In the genomic region with DNA sequence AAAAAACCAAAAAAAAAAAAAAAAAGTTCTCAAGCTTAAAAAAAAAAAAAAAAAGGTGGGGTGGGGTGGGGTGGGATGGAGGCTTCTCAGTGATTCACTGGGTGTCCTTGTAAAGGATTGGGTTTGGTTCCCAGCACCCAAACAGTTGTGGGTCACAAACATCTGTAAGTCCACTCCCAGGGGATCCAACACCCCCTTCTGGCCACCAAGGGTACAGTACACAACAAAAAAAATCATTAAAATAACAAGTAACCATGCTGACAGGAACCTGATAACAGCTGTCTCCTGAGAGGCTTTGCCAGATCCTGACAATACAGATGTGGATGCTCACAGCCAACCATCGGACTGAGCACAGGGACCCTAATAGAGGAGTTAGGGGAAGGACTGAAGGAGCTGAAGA, we compare ENCODE assay signal across 19 mouse cellular contexts. TPM values are rescaled to one million over a fixed set of nuclear protein-coding genes. Genes with fewer than 3 reads are reported as not detected.
DNase-seq lines count a peak whose midpoint lies in the region; ATAC-seq and TF ChIP-seq lines count a peak whose summit lies in the region.
"Had no signal": no experiment of that assay in that cellular context is flagged by ENCODE, and none has a peak within 500 bp of the region (broad histone marks: within the 10 kb centered on the region; RNA-seq: fewer than 3 reads in every experiment).

No protein-coding gene starts in this region.

- H3K79me2 ChIP-seq in heart, adult 2 months (replicated peaks; ENCODE audit: control insufficient read depth, insufficient read depth, low read length), result no peaks in the 10 kb centered on the region

- no peak for DNase-seq in heart, adult 2 months
- no peak for DNase-seq in heart, postnatal 14 days
- DNase-seq in midbrain, embryonic 11.5 days (ENCODE audit: low spot score, missing footprints), result peak; percentile 21
- no peak for DNase-seq in midbrain, embryonic 14.5 days
- DNase-seq in NIH3T3 (ENCODE audit: low read depth), result peak; percentile 18
- no peak for DNase-seq in stomach, postnatal 0 days (ENCODE audit: low spot score)
- DNase-seq: cerebellum, adult 9-10 months; heart, adult 18-20 months; kidney, adult 11 months; layer of hippocampus, postnatal 36 days; lung, adult 2 months; lung, postnatal 4 days had no signal

- no peaks in the 10 kb centered on the region for H3K9me3 ChIP-seq in midbrain, embryonic 11.5 days (ENCODE audit: control insufficient read depth, low read length)
- H3K9me3 ChIP-seq in midbrain, embryonic 14.5 days (ENCODE audit: control insufficient read depth, low read length), result no peaks in the 10 kb centered on the region
- H3K9me3 ChIP-seq in stomach, postnatal 0 days (ENCODE audit: control insufficient read depth, low read length), result no peaks in the 10 kb centered on the region
- no peaks in the 10 kb centered on the region for H3K9me3 ChIP-seq in forebrain, embryonic 15.5 days
- H3K9me3 ChIP-seq: G1E; limb, embryonic 15.5 days; midbrain, embryonic 12.5 days had no signal

- H3K4me2 ChIP-seq in midbrain, embryonic 11.5 days, result no peak overlapping the region
- no peak overlapping the region for H3K4me2 ChIP-seq in midbrain, embryonic 14.5 days (ENCODE audit: low read length)
- no peak overlapping the region for H3K4me2 ChIP-seq in stomach, postnatal 0 days (replicated peaks; ENCODE audit: low read depth)
- no peak overlapping the region for H3K4me2 ChIP-seq in forebrain, embryonic 15.5 days (replicated peaks)
- H3K4me2 ChIP-seq: limb, embryonic 15.5 days; midbrain, embryonic 12.5 days had no signal

- TF ChIP-seq EP300 in heart, adult 2 months (IDR thresholded peaks at IDR 0.05; ENCODE audit: insufficient read depth, low read depth, low read length), result no peak
- no peak for TF ChIP-seq EP300 in stomach, postnatal 0 days (optimal IDR thresholded peaks at IDR 0.05)

- no peak overlapping the region for H3K27ac ChIP-seq in heart, adult 2 months
- H3K27ac ChIP-seq in midbrain, embryonic 11.5 days (ENCODE audit: low read depth, low read length), result no peak overlapping the region
- H3K27ac ChIP-seq in midbrain, embryonic 14.5 days (replicated peaks; ENCODE audit: low read depth, low read length), result no peak overlapping the region
- no peak overlapping the region for H3K27ac ChIP-seq in stomach, postnatal 0 days (replicated peaks)
- no peak overlapping the region for H3K27ac ChIP-seq in forebrain, embryonic 15.5 days (replicated peaks)
- H3K27ac ChIP-seq: limb, embryonic 15.5 days; midbrain, embryonic 12.5 days had no signal

- H3K27me3 ChIP-seq in heart, adult 2 months (ENCODE audit: control insufficient read depth, insufficient read depth, low read length), result no peaks in the 10 kb centered on the region
- H3K27me3 ChIP-seq in midbrain, embryonic 11.5 days (ENCODE audit: control insufficient read depth, insufficient read depth, low read length), result no peaks in the 10 kb centered on the region
- H3K27me3 ChIP-seq in midbrain, embryonic 14.5 days (ENCODE audit: control insufficient read depth, insufficient read depth, low read length), result no peaks in the 10 kb centered on the region
- no peaks in the 10 kb centered on the region for H3K27me3 ChIP-seq in stomach, postnatal 0 days (ENCODE audit: control insufficient read depth, insufficient read depth, low read length)
- no peaks in the 10 kb centered on the region for H3K27me3 ChIP-seq in forebrain, embryonic 15.5 days
- H3K27me3 ChIP-seq: limb, embryonic 15.5 days; midbrain, embryonic 12.5 days had no signal

- no peak for ATAC-seq in midbrain, embryonic 11.5 days (ENCODE audit: low FRiP score)
- ATAC-seq in midbrain, embryonic 14.5 days (ENCODE audit: low FRiP score, low TSS enrichment), result no peak
- ATAC-seq in stomach, postnatal 0 days (ENCODE audit: low FRiP score, low TSS enrichment), result no peak
- no peak for ATAC-seq in erythroid progenitor cell, adult 5-6 weeks (replicated peaks; ENCODE audit: low FRiP score, poor library complexity, severe bottlenecking)
- no peak for ATAC-seq in forebrain, embryonic 15.5 days (replicated peaks)
- ATAC-seq: forebrain, embryonic 14.5 days had no signal

- peaks cover 2% of the 10 kb centered on the region; the same call in 1 of the 2 replicates for H3K36me3 ChIP-seq in heart, adult 2 months (ENCODE audit: control insufficient read depth, insufficient read depth, low read length)
- peaks cover 3% of the 10 kb centered on the region; the same call in 1 of the 2 replicates for H3K36me3 ChIP-seq in midbrain, embryonic 11.5 days (ENCODE audit: control insufficient read depth, insufficient read depth, low read length)
- peaks cover 55% of the 10 kb centered on the region for H3K36me3 ChIP-seq in midbrain, embryonic 14.5 days (ENCODE audit: control insufficient read depth, insufficient read depth, low read length)
- H3K36me3 ChIP-seq in stomach, postnatal 0 days (ENCODE audit: control insufficient read depth, insufficient read depth, low read length), result 0 out of 2 replicates have a peak, but pooled peaks cover 7% of the 10 kb centered on the region
- H3K36me3 ChIP-seq in forebrain, embryonic 15.5 days, result peaks cover 53% of the 10 kb centered on the region

- no peak for TF ChIP-seq POLR2A in heart, adult 2 months (IDR thresholded peaks at IDR 0.05; ENCODE audit: insufficient read depth, low read depth, low read length)

- H3K4me3 ChIP-seq in heart, adult 2 months, result no peak overlapping the region
- H3K4me3 ChIP-seq in midbrain, embryonic 11.5 days (ENCODE audit: low read depth, low read length), result no peak overlapping the region
- no peak overlapping the region for H3K4me3 ChIP-seq in midbrain, embryonic 14.5 days (replicated peaks; ENCODE audit: low read depth, low read length)
- H3K4me3 ChIP-seq in stomach, postnatal 0 days (ENCODE audit: low read depth, low read length), result no peak overlapping the region
- H3K4me3 ChIP-seq in forebrain, embryonic 15.5 days, result no peak overlapping the region
- H3K4me3 ChIP-seq: limb, embryonic 15.5 days; midbrain, embryonic 12.5 days; myocyte had no signal

- 0 out of 2 replicates have a peak, but pooled peaks have one; percentile 18 for TF ChIP-seq CTCF in heart, adult 2 months (IDR thresholded peaks at IDR 0.05)
- peak; percentile 22; the same call in 1 of the 2 replicates for TF ChIP-seq CTCF in stomach, postnatal 0 days (IDR thresholded peaks at IDR 0.05; ENCODE audit: low read depth)

- WGBS in heart, adult 2 months, result 20% methylated on average over 1 of the region's 1 CpGs
- 81% methylated on average over 1 of the region's 1 CpGs for WGBS in midbrain, embryonic 11.5 days
- WGBS in midbrain, embryonic 14.5 days, result 90% methylated on average over 1 of the region's 1 CpGs
- WGBS in stomach, postnatal 0 days, result 58% methylated on average over 1 of the region's 1 CpGs
- 85% methylated on average over 1 of the region's 1 CpGs for WGBS in forebrain, embryonic 15.5 days

- intact Hi-C loops in heart, adult 2 months (cut with DNase I), result no loop called here
- intact Hi-C loops in heart, postnatal 14 days (cut with DNase I), result no loop called here

- no peak overlapping the region for H3K9ac ChIP-seq in heart, adult 2 months (ENCODE audit: low read depth, low read length)
- H3K9ac ChIP-seq in midbrain, embryonic 11.5 days (ENCODE audit: low read length), result no peak overlapping the region
- H3K9ac ChIP-seq in midbrain, embryonic 14.5 days (replicated peaks; ENCODE audit: low read length), result no peak overlapping the region
- no peak overlapping the region for H3K9ac ChIP-seq in stomach, postnatal 0 days (ENCODE audit: low read length)
- H3K9ac ChIP-seq in forebrain, embryonic 15.5 days (replicated peaks), result no peak overlapping the region
- H3K9ac ChIP-seq: limb, embryonic 15.5 days; midbrain, embryonic 12.5 days had no signal

- H3K4me1 ChIP-seq in heart, adult 2 months (ENCODE audit: control insufficient read depth, insufficient read depth, low read length), result no peaks in the 10 kb centered on the region
- no peaks in the 10 kb centered on the region for H3K4me1 ChIP-seq in midbrain, embryonic 11.5 days (ENCODE audit: control insufficient read depth, insufficient read depth, low read length)
- H3K4me1 ChIP-seq in midbrain, embryonic 14.5 days (ENCODE audit: control insufficient read depth, insufficient read depth, low read length), result no peaks in the 10 kb centered on the region
- H3K4me1 ChIP-seq in stomach, postnatal 0 days (replicated peaks; ENCODE audit: control insufficient read depth, insufficient read depth), result no peaks in the 10 kb centered on the region
- H3K4me1 ChIP-seq in forebrain, embryonic 15.5 days, result no peaks in the 10 kb centered on the region
- H3K4me1 ChIP-seq: limb, embryonic 15.5 days; midbrain, embryonic 12.5 days had no signal

RNA-seq across cellular contexts. Expression of a gene that starts 7.6 kb away (rescaled TPM):
- total RNA-seq in heart, adult 2 months (2021), result 10 to 100 TPM; 18.7 to 22.2 TPM
- polyA plus RNA-seq in heart, adult 2 months (2012; rRNA removed), result 2.6 and 7.1 TPM in 2 replicates
- 10 to 100 TPM; 15.2 to 15.7 TPM for total RNA-seq in heart, postnatal 14 days (2021)
- polyA plus RNA-seq in midbrain, embryonic 11.5 days (2014; fragmentation: Nextera tagmentation; extraction: Ambion mirVana), result 32.7 and 36.3 TPM in 2 replicates
- polyA plus RNA-seq in midbrain, embryonic 14.5 days (2014; fragmentation: Nextera tagmentation; extraction: Ambion mirVana), result 152 and 168 TPM in 2 replicates
- polyA plus RNA-seq in stomach, postnatal 0 days (2015; fragmentation: Nextera tagmentation; extraction: Ambion mirVana), result 23.4 and 25.5 TPM in 2 replicates
- total RNA-seq in erythroid progenitor cell, adult 5-6 weeks (2015; ENCODE audit: low replicate concordance), result 31.9 and 43.2 TPM in 2 replicates
- total RNA-seq in erythroid progenitor cell, adult 5-6 weeks (2017; ENCODE audit: low replicate concordance), result 50.1 and 55.8 TPM in 2 replicates
- 125 and 135 TPM in 2 replicates for polyA plus RNA-seq in forebrain, embryonic 15.5 days (2015; fragmentation: Nextera tagmentation; extraction: Ambion mirVana)

RNA-seq across cellular contexts. Expression of a gene that starts 16.9 kb away (rescaled TPM):
- 1,000 to 10,000 TPM; 1,138 to 1,275 TPM for total RNA-seq in heart, adult 2 months (2021)
- polyA plus RNA-seq in heart, adult 2 months (2012; rRNA removed), result 270 and 461 TPM in 2 replicates
- 1,000 to 10,000 TPM; 1,081 to 1,118 TPM for total RNA-seq in heart, postnatal 14 days (2021)
- 333 and 347 TPM in 2 replicates for polyA plus RNA-seq in midbrain, embryonic 11.5 days (2014; fragmentation: Nextera tagmentation; extraction: Ambion mirVana)
- 363 and 404 TPM in 2 replicates for polyA plus RNA-seq in midbrain, embryonic 14.5 days (2014; fragmentation: Nextera tagmentation; extraction: Ambion mirVana)
- 348 and 356 TPM in 2 replicates for polyA plus RNA-seq in stomach, postnatal 0 days (2015; fragmentation: Nextera tagmentation; extraction: Ambion mirVana)
- 59.1 and 96.6 TPM in 2 replicates for total RNA-seq in erythroid progenitor cell, adult 5-6 weeks (2015; ENCODE audit: low replicate concordance)
- total RNA-seq in erythroid progenitor cell, adult 5-6 weeks (2017; ENCODE audit: low replicate concordance), result 55.8 and 57.4 TPM in 2 replicates
- 322 and 326 TPM in 2 replicates for polyA plus RNA-seq in forebrain, embryonic 15.5 days (2015; fragmentation: Nextera tagmentation; extraction: Ambion mirVana)

RNA-seq across cellular contexts. Expression of a gene that starts 26.9 kb away (rescaled TPM):
- total RNA-seq in heart, adult 2 months (2021), result 10 to 100 TPM; 19.2 to 21.5 TPM
- polyA plus RNA-seq in heart, adult 2 months (2012; rRNA removed), result 21.1 and 23.6 TPM in 2 replicates
- 10 to 100 TPM; 22.4 to 22.5 TPM for total RNA-seq in heart, postnatal 14 days (2021)
- 28.5 and 30.8 TPM in 2 replicates for polyA plus RNA-seq in midbrain, embryonic 11.5 days (2014; fragmentation: Nextera tagmentation; extraction: Ambion mirVana)
- 36.2 and 41.4 TPM in 2 replicates for polyA plus RNA-seq in midbrain, embryonic 14.5 days (2014; fragmentation: Nextera tagmentation; extraction: Ambion mirVana)
- polyA plus RNA-seq in stomach, postnatal 0 days (2015; fragmentation: Nextera tagmentation; extraction: Ambion mirVana), result 27.2 and 27.6 TPM in 2 replicates
- total RNA-seq in erythroid progenitor cell, adult 5-6 weeks (2015; ENCODE audit: low replicate concordance), result 8.0 and 15.1 TPM in 2 replicates
- total RNA-seq in erythroid progenitor cell, adult 5-6 weeks (2017; ENCODE audit: low replicate concordance), result 3.2 and 5.2 TPM in 2 replicates
- 43.6 and 48.5 TPM in 2 replicates for polyA plus RNA-seq in forebrain, embryonic 15.5 days (2015; fragmentation: Nextera tagmentation; extraction: Ambion mirVana)

RNA-seq across cellular contexts. Expression of a gene that starts 38.8 kb away (rescaled TPM):
- total RNA-seq in heart, adult 2 months (2021), result 1 to 10 TPM; 1.2 to 1.3 TPM
- 1.3 and 2.9 TPM in 2 replicates for polyA plus RNA-seq in heart, adult 2 months (2012; rRNA removed)
- total RNA-seq in heart, postnatal 14 days (2021), result 1 to 10 TPM; 1.2 to 2.0 TPM
- polyA plus RNA-seq in midbrain, embryonic 11.5 days (2014; fragmentation: Nextera tagmentation; extraction: Ambion mirVana), result 13.4 and 15.7 TPM in 2 replicates
- polyA plus RNA-seq in midbrain, embryonic 14.5 days (2014; fragmentation: Nextera tagmentation; extraction: Ambion mirVana), result 2.4 and 4.8 TPM in 2 replicates
- polyA plus RNA-seq in stomach, postnatal 0 days (2015; fragmentation: Nextera tagmentation; extraction: Ambion mirVana), result 2.9 TPM in 2 replicates
- 9.6 and 15.5 TPM in 2 replicates for total RNA-seq in erythroid progenitor cell, adult 5-6 weeks (2015; ENCODE audit: low replicate concordance)
- 8.2 and 18.7 TPM in 2 replicates for total RNA-seq in erythroid progenitor cell, adult 5-6 weeks (2017; ENCODE audit: low replicate concordance)
- polyA plus RNA-seq in forebrain, embryonic 15.5 days (2015; fragmentation: Nextera tagmentation; extraction: Ambion mirVana), result 9.2 and 11.7 TPM in 2 replicates

Comparison
In these comparisons a context has a peak if more than half of its experiments do, and no peak if none do; other contexts are left out.
1. DNase-seq: peak in midbrain, embryonic 11.5 days (single experiment) and NIH3T3 (single experiment); none in heart, adult 2 months (0 of 2), heart, postnatal 14 days (0 of 2), midbrain, embryonic 14.5 days (single experiment) and stomach, postnatal 0 days (single experiment).